Mouse (Mus musculus): ENCODE results near the gene Zg16. TPM values are rescaled to one million over a fixed set of nuclear protein-coding genes. Genes with fewer than 3 reads are reported as not detected.
A peak's percentile ranks its signal among the peaks of the same experiment; 100 is the strongest.

Gene Zg16
- polyA plus RNA-seq, 1 experiment from 2014 or later, result not detected

- 81% methylated on average over 4 of the region's 4 CpGs for WGBS
- Histone ChIP-seq H3K27ac (no peak overlapping the region), H3K27me3 (0 out of 2 replicates have a peak, but pooled peaks cover under 1% of the 10 kb centered on the region), H3K4me1 (no peaks in the 10 kb centered on the region), H3K9ac (no peak overlapping the region), H3K4me2 (replicated peaks) (no peak overlapping the region), H3K4me3 (no peak overlapping the region), H3K9me3 (no peaks in the 10 kb centered on the region), H3K36me3 (no peaks in the 10 kb centered on the region)
- ATAC-seq (ENCODE audit: low FRiP score, low read depth), result no peak
Observed at GRCm38 (mm10) chr7:127083689-127084088, 3.4 kb downstream of the Zg16 start.

GRCm38 (mm10) chr7:127082995-127083394 lies 4.1 kb downstream of the Zg16 start:
- Histone ChIP-seq H3K27me3 (no peaks in the 10 kb centered on the region), H3K9me3 (no peaks in the 10 kb centered on the region), H3K27ac (no peak overlapping the region), H3K36me3 (no peaks in the 10 kb centered on the region), H3K4me1 (no peaks in the 10 kb centered on the region), H3K4me2 (replicated peaks) (no peak overlapping the region), H3K9ac (no peak overlapping the region), H3K4me3 (no peak overlapping the region)
- ATAC-seq (ENCODE audit: low FRiP score, low read depth), result no peak
- WGBS, result 51% methylated on average over 2 of the region's 2 CpGs

DNA sequence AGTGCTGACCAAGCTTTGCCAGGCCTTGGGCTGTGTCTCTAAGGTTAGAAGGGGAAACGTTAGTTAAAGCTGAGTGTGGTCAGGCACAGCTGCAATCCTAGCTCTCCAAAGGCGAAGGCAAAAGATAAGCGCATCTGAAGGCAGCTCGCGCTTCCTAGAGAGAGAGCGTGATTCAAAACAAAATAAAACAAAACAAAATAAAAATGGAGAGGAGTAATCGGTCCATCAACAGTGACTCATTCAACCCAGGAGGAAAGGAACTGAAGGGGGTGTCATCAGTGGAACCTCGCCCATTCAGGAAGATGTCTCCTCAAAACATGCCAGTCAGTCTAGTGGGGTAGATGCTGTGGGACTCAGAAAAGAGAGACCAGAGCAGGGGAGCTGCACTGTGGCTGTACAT lies 4.9 kb downstream of the Zg16 start:
- H3K9ac ChIP-seq, result no peak overlapping the region
- no peaks in the 10 kb centered on the region for H3K27me3 ChIP-seq
- no peaks in the 10 kb centered on the region for H3K9me3 ChIP-seq
- H3K4me2 ChIP-seq (replicated peaks), result no peak overlapping the region
- no peaks in the 10 kb centered on the region for H3K4me1 ChIP-seq
- no peaks in the 10 kb centered on the region for H3K36me3 ChIP-seq
- H3K4me3 ChIP-seq, result no peak overlapping the region
- H3K27ac ChIP-seq, result no peak overlapping the region
- no peak for ATAC-seq (ENCODE audit: low FRiP score, low read depth)
- WGBS, result 84% methylated on average over 8 of the region's 8 CpGs

DNA sequence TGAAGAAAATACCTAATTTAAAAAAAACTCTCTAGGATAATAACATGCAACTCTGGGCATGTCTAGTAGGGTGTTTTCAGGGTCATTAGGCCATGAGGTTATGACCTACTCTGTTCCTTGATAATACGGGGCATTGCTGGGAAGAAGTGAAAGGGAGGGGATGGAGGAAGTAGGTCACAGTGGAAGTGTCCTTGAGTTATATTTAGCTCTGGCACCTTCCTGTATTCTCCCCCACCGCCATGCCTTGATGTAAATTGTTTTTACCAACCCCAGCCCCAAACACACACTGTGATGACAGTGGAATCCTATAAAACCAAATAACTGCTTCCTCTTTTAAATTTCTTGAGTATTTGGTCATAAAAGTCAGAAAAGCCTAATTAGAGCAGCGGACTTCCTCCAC lies 7.1 kb downstream of the Zg16 start:
- Histone ChIP-seq H3K4me2 (replicated peaks) (no peak overlapping the region), H3K9ac (no peak overlapping the region), H3K27ac (no peak overlapping the region), H3K36me3 (no peaks in the 10 kb centered on the region), H3K4me3 (no peak overlapping the region), H3K4me1 (no peaks in the 10 kb centered on the region), H3K27me3 (no peaks in the 10 kb centered on the region), H3K9me3 (peaks cover 3% of the 10 kb centered on the region; the same call in 1 of the 2 replicates)
- no peak for ATAC-seq (ENCODE audit: low FRiP score, low read depth)
- WGBS, result 36% methylated on average over 3 of the region's 3 CpGs

DNA sequence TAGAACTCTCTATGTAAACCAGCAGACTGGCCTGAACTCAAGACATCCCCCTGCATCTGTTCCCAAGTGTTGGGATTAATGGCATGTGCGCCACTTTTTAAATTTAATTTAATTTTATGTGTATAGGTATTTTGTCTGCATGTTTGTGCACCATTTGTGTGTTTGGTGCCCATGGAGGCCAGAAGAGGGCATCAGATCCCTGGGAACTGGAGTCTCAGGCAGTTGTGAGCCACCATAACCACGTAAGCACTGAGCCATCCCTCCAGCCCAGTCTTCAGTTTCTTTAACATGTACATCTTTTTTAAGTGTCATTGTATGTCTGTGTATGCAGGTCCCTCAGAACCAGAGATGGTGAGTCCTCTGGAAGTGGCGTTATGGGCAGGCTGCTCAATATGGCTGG lies 9.4 kb downstream of the Zg16 start:
- 80% methylated on average over 3 of the region's 3 CpGs for WGBS
- Histone ChIP-seq H3K4me2 (replicated peaks) (no peak overlapping the region), H3K27ac (no peak overlapping the region), H3K27me3 (no peaks in the 10 kb centered on the region), H3K9me3 (peaks cover 6% of the 10 kb centered on the region; the same call in 1 of the 2 replicates), H3K36me3 (no peaks in the 10 kb centered on the region), H3K4me1 (no peaks in the 10 kb centered on the region), H3K4me3 (no peak overlapping the region), H3K9ac (no peak overlapping the region)
- no peak for ATAC-seq (ENCODE audit: low FRiP score, low read depth)

- peaks cover 8% of the 10 kb centered on the region; the same call in 1 of the 2 replicates for H3K4me1 ChIP-seq
- no peak for ATAC-seq (ENCODE audit: low FRiP score, low read depth)
- no peak overlapping the region for H3K4me2 ChIP-seq (replicated peaks)
- no peak overlapping the region for H3K9ac ChIP-seq
- no peaks in the 10 kb centered on the region for H3K36me3 ChIP-seq
- H3K27ac ChIP-seq, result no peak overlapping the region
- no peaks in the 10 kb centered on the region for H3K27me3 ChIP-seq
- peaks cover 6% of the 10 kb centered on the region; the same call in 1 of the 2 replicates for H3K9me3 ChIP-seq
- no peak overlapping the region for H3K4me3 ChIP-seq
- 92% methylated on average over 5 of the region's 5 CpGs for WGBS
Observed at GRCm38 (mm10) chr7:127076188-127076587, 10.9 kb downstream of the Zg16 start.

GRCm38 (mm10) chr7:127073221-127073620 lies 13.9 kb downstream of the Zg16 start:
- peaks cover 8% of the 10 kb centered on the region; the same call in 1 of the 2 replicates for H3K4me1 ChIP-seq
- H3K9me3 ChIP-seq, result peaks cover 6% of the 10 kb centered on the region; the same call in 1 of the 2 replicates
- no peaks in the 10 kb centered on the region for H3K27me3 ChIP-seq
- 88% methylated on average over 4 of the region's 4 CpGs for WGBS
- no peak overlapping the region for H3K4me3 ChIP-seq
- H3K36me3 ChIP-seq, result no peaks in the 10 kb centered on the region
- no peak for ATAC-seq (ENCODE audit: low FRiP score, low read depth)
- H3K4me2 ChIP-seq (replicated peaks), result no peak overlapping the region
- H3K27ac ChIP-seq, result no peak overlapping the region
- no peak overlapping the region for H3K9ac ChIP-seq

- peaks cover 8% of the 10 kb centered on the region; the same call in 1 of the 2 replicates for H3K4me1 ChIP-seq
- H3K4me3 ChIP-seq, result no peak overlapping the region
- no peak overlapping the region for H3K4me2 ChIP-seq (replicated peaks)
- no peak for ATAC-seq (ENCODE audit: low FRiP score, low read depth)
- H3K27me3 ChIP-seq, result no peaks in the 10 kb centered on the region
- H3K27ac ChIP-seq, result no peak overlapping the region
- peaks cover 6% of the 10 kb centered on the region; the same call in 1 of the 2 replicates for H3K9me3 ChIP-seq
- H3K36me3 ChIP-seq, result no peaks in the 10 kb centered on the region
- no peak overlapping the region for H3K9ac ChIP-seq
- WGBS, result 70% methylated on average over 4 of the region's 4 CpGs
Observed at GRCm38 (mm10) chr7:127070871-127071413, 16.2 kb downstream of the Zg16 start.

- H3K9ac ChIP-seq, result no peak overlapping the region
- no peak for ATAC-seq (ENCODE audit: low FRiP score, low read depth)
- no peaks in the 10 kb centered on the region for H3K36me3 ChIP-seq
- no peaks in the 10 kb centered on the region for H3K27me3 ChIP-seq
- WGBS, result 73% methylated on average over 4 of the region's 4 CpGs
- no peaks in the 10 kb centered on the region for H3K9me3 ChIP-seq
- H3K4me2 ChIP-seq (replicated peaks), result no peak overlapping the region
- H3K4me3 ChIP-seq, result no peak overlapping the region
- no peaks in the 10 kb centered on the region for H3K4me1 ChIP-seq
- no peak overlapping the region for H3K27ac ChIP-seq
Observed at GRCm38 (mm10) chr7:127066317-127066716, 20.8 kb downstream of the Zg16 start.

DNA sequence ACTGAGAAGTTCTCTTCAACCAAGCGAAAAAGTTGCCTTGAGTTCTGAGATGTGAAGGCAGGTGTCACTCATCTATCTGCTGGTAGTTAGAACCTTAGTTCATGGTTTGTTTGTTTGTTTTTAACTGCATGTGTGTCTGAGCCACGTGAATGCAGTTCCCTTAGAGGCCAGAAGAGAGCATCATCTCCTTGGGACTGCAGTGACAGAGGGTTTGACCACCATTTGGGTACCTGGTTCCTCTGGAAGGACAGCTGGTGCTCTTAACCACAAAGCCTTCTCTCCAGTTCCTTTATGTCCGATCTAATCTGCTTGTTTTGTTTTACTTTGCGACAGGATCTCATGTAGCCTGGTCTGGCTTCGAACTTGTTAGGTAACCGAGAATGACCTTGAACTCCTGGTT lies 21.6 kb downstream of the Zg16 start:
- 86% methylated on average over 6 of the region's 6 CpGs for WGBS
- Histone ChIP-seq H3K9me3 (no peaks in the 10 kb centered on the region), H3K27ac (no peak overlapping the region), H3K4me1 (no peaks in the 10 kb centered on the region), H3K4me2 (replicated peaks) (no peak overlapping the region), H3K27me3 (no peaks in the 10 kb centered on the region), H3K9ac (no peak overlapping the region), H3K4me3 (no peak overlapping the region), H3K36me3 (no peaks in the 10 kb centered on the region)
- ATAC-seq (ENCODE audit: low FRiP score, low read depth), result no peak

- Histone ChIP-seq H3K4me2 (replicated peaks) (no peak overlapping the region), H3K9me3 (no peaks in the 10 kb centered on the region), H3K36me3 (no peaks in the 10 kb centered on the region), H3K4me3 (no peak overlapping the region), H3K4me1 (no peaks in the 10 kb centered on the region), H3K9ac (no peak overlapping the region), H3K27ac (no peak overlapping the region), H3K27me3 (peaks cover 6% of the 10 kb centered on the region)
- 76% methylated on average over 5 of the region's 5 CpGs for WGBS
- ATAC-seq (ENCODE audit: low FRiP score, low read depth), result no peak
Observed at GRCm38 (mm10) chr7:127055026-127055585, 32.0 kb downstream of the Zg16 start.

GRCm38 (mm10) chr7:127041851-127042672 lies 45.1 kb downstream of the Zg16 start, which contains the start of gene Kif22:
Gene Kif22 (minus strand): TSS chr7:127042471.
- H3K4me1 ChIP-seq, result peaks cover 20% of the 10 kb centered on the region
- peak within 1 kb of the TSS; percentile 89 for H3K4me2 ChIP-seq (replicated peaks)
- peak within 1 kb of the TSS; percentile 86 for H3K4me3 ChIP-seq
- WGBS, result under 1% methylated on average over 53 of the region's 53 CpGs
- H3K36me3 ChIP-seq, result peaks cover 20% of the 10 kb centered on the region
- peak within 1 kb of the TSS; percentile 73 for H3K27ac ChIP-seq
- peak within 1 kb of the TSS; percentile 90 for H3K9ac ChIP-seq
- H3K27me3 ChIP-seq, result no peaks in the 10 kb centered on the region
- peak; percentile 86 for ATAC-seq (ENCODE audit: low FRiP score, low read depth)
- no peaks in the 10 kb centered on the region for H3K9me3 ChIP-seq
